Mouse (Mus musculus): Measurements from ENCODE around the gene Plscr5.

Plscr5 gene

GRCm38 (mm10) chr9:92226127-92226655, 33.5 kb downstream of the Plscr5 start:
- intact Hi-C loops (cut with DNase I) = no loop called here

- intact Hi-C loops (cut with DNase I) = no loop called here
These were observed 34.1 kb downstream of the Plscr5 start for GRCm38 (mm10) chr9:92226795-92227194.

- intact Hi-C loops (cut with DNase I) = no loop called here
These were observed 36.4 kb downstream of the Plscr5 start for GRCm38 (mm10) chr9:92228867-92229832.

GRCm38 (mm10) chr9:92229833-92230205, 37.1 kb downstream of the Plscr5 start:
- intact Hi-C loops (cut with DNase I) = no loop called here

- intact Hi-C loops (cut with DNase I) = no loop called here
These were observed 42.2 kb downstream of the Plscr5 start for GRCm38 (mm10) chr9:92234901-92235458.

- intact Hi-C loops (cut with DNase I) = no loop called here
These were observed 56.2 kb downstream of the Plscr5 start for GRCm38 (mm10) chr9:92248773-92249446.

- intact Hi-C loops (cut with DNase I) = no loop called here
These were observed 56.7 kb downstream of the Plscr5 start, which contains the start of gene Plscr1 for GRCm38 (mm10) chr9:92249447-92249852. Plscr1 (plus strand) TSS chr9:92249750.

- intact Hi-C loops (cut with DNase I) = no loop called here
These were observed 57.4 kb downstream of the Plscr5 start for GRCm38 (mm10) chr9:92249987-92250772.

GRCm38 (mm10) chr9:92252718-92253117, 60.0 kb downstream of the Plscr5 start:
- intact Hi-C loops (cut with DNase I) = no loop called here

- intact Hi-C loops (cut with DNase I) = no loop called here
These were observed 61.0 kb downstream of the Plscr5 start for GRCm38 (mm10) chr9:92253585-92254321.
